ENCODE assay signal across 16 mouse cellular contexts in the genomic region with DNA sequence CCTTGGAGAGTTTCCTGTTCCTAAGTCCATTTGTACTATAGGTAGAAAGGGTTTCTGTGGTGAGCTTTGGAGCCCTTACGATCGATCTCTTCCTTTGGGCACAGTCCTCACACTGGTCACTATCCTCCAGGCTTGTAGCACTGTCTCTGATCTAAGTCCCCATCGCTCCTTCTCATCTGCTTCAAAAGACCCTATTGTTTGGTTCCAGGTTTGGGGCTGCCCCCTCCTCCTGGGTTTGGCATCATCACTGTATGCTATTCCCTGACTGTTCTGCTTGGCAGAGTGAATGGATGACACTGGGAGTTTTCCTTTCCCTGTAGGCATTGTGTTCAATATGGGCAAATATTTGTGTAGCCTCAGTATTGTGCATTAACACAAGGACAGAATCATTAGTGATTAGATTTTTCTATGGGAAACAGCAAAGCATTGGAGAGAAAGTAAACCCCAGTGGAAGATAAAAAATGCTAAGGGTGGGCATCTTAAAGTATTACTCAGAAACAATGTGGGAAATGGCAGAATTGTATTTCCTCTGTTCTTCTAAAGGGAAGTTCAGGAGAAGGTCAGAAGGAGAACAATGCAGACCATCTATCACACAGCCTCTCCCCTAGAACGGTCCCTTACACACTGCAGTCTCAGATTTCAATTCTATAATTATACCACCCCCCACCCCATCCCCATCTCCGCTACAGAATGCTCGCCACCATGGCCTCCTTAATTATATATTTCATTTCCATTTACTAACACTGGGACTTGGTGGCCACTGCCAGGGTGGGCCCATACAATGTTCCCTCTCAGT.
DNase-seq lines count a peak whose midpoint lies in the region; ATAC-seq lines count a peak whose summit lies in the region.
"Had no signal": no experiment of that assay in that cellular context is flagged by ENCODE, and none has a peak within 500 bp of the region (broad histone marks: within the 10 kb centered on the region; RNA-seq: fewer than 3 reads in every experiment).

No protein-coding gene starts in this region.

- 55% methylated on average over 6 of the region's 6 CpGs for WGBS in heart, embryonic 16.5 days
- WGBS in limb, embryonic 12.5 days = 70% methylated on average over 6 of the region's 6 CpGs
- WGBS in limb, embryonic 10.5 days = 73% methylated on average over 6 of the region's 6 CpGs
- WGBS in embryonic facial prominence, embryonic 14.5 days = 58% methylated on average over 6 of the region's 6 CpGs

- no peak for DNase-seq in heart, adult 9 months (ENCODE audit: low spot score in 2 of 2)
- no peak for DNase-seq in limb, embryonic 10.5 days (ENCODE audit: low spot score)
- peak; percentile 71 for DNase-seq in brain, adult 2 months (ENCODE audit: low read depth, low spot score)
- peak; percentile 24 for DNase-seq in embryonic facial prominence, embryonic 14.5 days (ENCODE audit: low spot score)
- DNase-seq in left cerebral cortex, adult 8-10 months (ENCODE audit: low spot score in 2 of 2) = no peak
- DNase-seq: adrenal gland, adult 8-10 months; thymus, postnatal 4 days had no signal

- no peak overlapping the region for H3K9ac ChIP-seq in heart, embryonic 16.5 days (ENCODE audit: low read length)
- no peak overlapping the region for H3K9ac ChIP-seq in limb, embryonic 12.5 days (replicated peaks)
- no peak overlapping the region for H3K9ac ChIP-seq in embryonic facial prominence, embryonic 14.5 days (ENCODE audit: low read depth, low read length)
- H3K9ac ChIP-seq: forebrain, postnatal 0 days; neural tube, embryonic 12.5 days had no signal

- 0 out of 2 replicates have a peak overlapping the region, but pooled peaks have one; percentile 17 for H3K27ac ChIP-seq in heart, embryonic 16.5 days (ENCODE audit: low read length)
- 0 out of 2 replicates have a peak overlapping the region, but pooled peaks have one; percentile 8 for H3K27ac ChIP-seq in limb, embryonic 12.5 days
- H3K27ac ChIP-seq in limb, embryonic 10.5 days = no peak overlapping the region
- H3K27ac ChIP-seq in embryonic facial prominence, embryonic 14.5 days (replicated peaks; ENCODE audit: low read depth, low read length) = no peak overlapping the region
- H3K27ac ChIP-seq: neural tube, embryonic 12.5 days had no signal

- no peaks in the 10 kb centered on the region for H3K27me3 ChIP-seq in heart, embryonic 16.5 days (ENCODE audit: control insufficient read depth, insufficient read depth, low read length)
- H3K27me3 ChIP-seq in limb, embryonic 12.5 days = no peaks in the 10 kb centered on the region
- no peaks in the 10 kb centered on the region for H3K27me3 ChIP-seq in limb, embryonic 10.5 days (ENCODE audit: low read depth, poor library complexity, severe bottlenecking)
- no peaks in the 10 kb centered on the region for H3K27me3 ChIP-seq in embryonic facial prominence, embryonic 14.5 days (replicated peaks; ENCODE audit: control insufficient read depth, insufficient read depth, low read length)
- H3K27me3 ChIP-seq: megakaryocyte, embryonic 14.5 days; neural tube, embryonic 12.5 days; Patski had no signal

- H3K4me2 ChIP-seq in heart, embryonic 16.5 days (ENCODE audit: low read depth, low read length) = no peak overlapping the region
- no peak overlapping the region for H3K4me2 ChIP-seq in limb, embryonic 12.5 days
- no peak overlapping the region for H3K4me2 ChIP-seq in embryonic facial prominence, embryonic 14.5 days (ENCODE audit: low read depth, low read length)
- H3K4me2 ChIP-seq: neural tube, embryonic 12.5 days had no signal

- peaks cover 21% of the 10 kb centered on the region for H3K4me1 ChIP-seq in heart, embryonic 16.5 days (ENCODE audit: control insufficient read depth, insufficient read depth, low read length)
- H3K4me1 ChIP-seq in limb, embryonic 12.5 days (replicated peaks) = peaks cover 31% of the 10 kb centered on the region; the same call in 1 of the 2 replicates
- peaks cover 9% of the 10 kb centered on the region for H3K4me1 ChIP-seq in limb, embryonic 10.5 days
- peaks cover 23% of the 10 kb centered on the region for H3K4me1 ChIP-seq in embryonic facial prominence, embryonic 14.5 days (ENCODE audit: control insufficient read depth, insufficient read depth, low read length)

- H3K9me3 ChIP-seq in heart, embryonic 16.5 days (replicated peaks; ENCODE audit: control insufficient read depth, low read length) = no peaks in the 10 kb centered on the region
- H3K9me3 ChIP-seq in limb, embryonic 12.5 days = no peaks in the 10 kb centered on the region
- H3K9me3 ChIP-seq in limb, embryonic 10.5 days (replicated peaks) = no peaks in the 10 kb centered on the region
- no peaks in the 10 kb centered on the region for H3K9me3 ChIP-seq in embryonic facial prominence, embryonic 14.5 days (ENCODE audit: control insufficient read depth, low read length)
- H3K9me3 ChIP-seq: megakaryocyte, embryonic 14.5 days; neural tube, embryonic 12.5 days had no signal

- ATAC-seq in heart, embryonic 16.5 days (replicated peaks; ENCODE audit: extremely low read depth, insufficient read depth, low FRiP score) = peak; percentile 66
- no peak for ATAC-seq in limb, embryonic 12.5 days (ENCODE audit: insufficient number of reproducible peaks, insufficient read depth, low FRiP score, low TSS enrichment, low read depth)
- no peak for ATAC-seq in embryonic facial prominence, embryonic 14.5 days (ENCODE audit: low read depth)
- ATAC-seq in megakaryocyte, adult 5-6 weeks (ENCODE audit: poor library complexity, severe bottlenecking) = no peak
- ATAC-seq: CD4-positive, CD25-positive, alpha-beta regulatory T cell, adult 4 months; inflammation-experienced regulatory T-cells, adult 6 months had no signal

- no peak overlapping the region for H3K4me3 ChIP-seq in heart, embryonic 16.5 days (ENCODE audit: low read length)
- no peak overlapping the region for H3K4me3 ChIP-seq in limb, embryonic 12.5 days (replicated peaks)
- H3K4me3 ChIP-seq in limb, embryonic 10.5 days = no peak overlapping the region
- no peak overlapping the region for H3K4me3 ChIP-seq in embryonic facial prominence, embryonic 14.5 days (ENCODE audit: low read depth, low read length)
- H3K4me3 ChIP-seq: megakaryocyte, embryonic 14.5 days; neural tube, embryonic 12.5 days had no signal

- H3K36me3 ChIP-seq in heart, embryonic 16.5 days (ENCODE audit: control insufficient read depth, insufficient read depth) = no peaks in the 10 kb centered on the region
- H3K36me3 ChIP-seq in limb, embryonic 12.5 days = peaks cover 9% of the 10 kb centered on the region
- H3K36me3 ChIP-seq in limb, embryonic 10.5 days = peaks cover 14% of the 10 kb centered on the region
- no peaks in the 10 kb centered on the region for H3K36me3 ChIP-seq in embryonic facial prominence, embryonic 14.5 days (ENCODE audit: control insufficient read depth, insufficient read depth, low read length)
- H3K36me3 ChIP-seq: neural tube, embryonic 12.5 days had no signal

Comparison
In these comparisons a context has a peak if more than half of its experiments do, and no peak if none do; other contexts are left out.
1. H3K27ac ChIP-seq: peak in heart, embryonic 16.5 days (single experiment) and limb, embryonic 12.5 days (single experiment); none in limb, embryonic 10.5 days (single experiment) and embryonic facial prominence, embryonic 14.5 days (single experiment).
2. DNase-seq: peak in brain, adult 2 months (single experiment) and embryonic facial prominence, embryonic 14.5 days (single experiment); none in heart, adult 9 months (0 of 2), limb, embryonic 10.5 days (single experiment) and left cerebral cortex, adult 8-10 months (0 of 2).